Mouse (Mus musculus): ENCODE results near the gene Olfr721-ps1. TPM values are rescaled to one million over a fixed set of nuclear protein-coding genes. Genes with fewer than 3 reads are reported as not detected.

Olfr721-ps1 gene
- polyA plus RNA-seq, 1 experiment from 2014 or later: not detected

DNA sequence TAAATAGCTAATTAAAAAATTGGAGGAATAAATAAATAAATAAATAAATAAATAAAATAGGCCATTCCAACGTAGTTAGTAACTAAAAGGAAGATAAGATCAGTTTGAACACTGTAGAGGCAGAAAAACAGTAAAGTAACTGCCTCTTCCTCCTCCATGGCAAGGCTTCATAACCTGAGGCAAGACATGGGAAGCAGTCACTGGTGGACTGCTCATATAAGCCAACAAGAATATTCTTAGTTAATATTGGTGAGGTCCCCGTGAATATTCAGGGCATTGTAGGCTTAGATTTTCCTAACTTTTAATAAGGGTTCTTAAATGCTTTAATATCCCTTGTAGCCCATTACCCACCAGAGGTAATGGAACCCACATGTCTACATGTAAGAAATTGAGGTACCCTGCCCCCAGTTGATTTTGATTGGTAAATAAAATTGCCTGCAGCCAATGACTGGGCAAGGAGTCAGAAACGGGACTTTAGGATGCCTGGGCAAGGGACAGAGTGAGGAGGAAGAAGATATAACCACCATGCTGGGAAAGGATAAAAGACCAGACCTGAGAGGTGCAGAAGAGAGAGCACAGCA lies 35.1 kb downstream of the Olfr721-ps1 start:
- H3K9ac ChIP-seq: no peak overlapping the region
- WGBS: 82% methylated on average over 3 of the region's 3 CpGs

More for the DNA sequence above, 35.1 kb downstream of the Olfr721-ps1 start:
- H3K27ac ChIP-seq: no peak overlapping the region
- no peak overlapping the region for H3K4me3 ChIP-seq (replicated peaks; ENCODE audit: low read length)
- DNase-seq (ENCODE audit: low spot score): no peak
- no peaks in the 10 kb centered on the region for H3K9me3 ChIP-seq (ENCODE audit: control insufficient read depth, low read length)
- no peaks in the 10 kb centered on the region for H3K4me1 ChIP-seq (replicated peaks; ENCODE audit: control insufficient read depth, insufficient read depth, low read length)
- no peak for ATAC-seq (ENCODE audit: low FRiP score)
- H3K36me3 ChIP-seq (replicated peaks; ENCODE audit: control insufficient read depth, insufficient read depth): no peaks in the 10 kb centered on the region
- H3K27me3 ChIP-seq (ENCODE audit: control insufficient read depth, insufficient read depth, low read length): no peaks in the 10 kb centered on the region
- H3K4me2 ChIP-seq (replicated peaks): no peak overlapping the region

Other genes starting within 250 kb of the Olfr721-ps1 start
- gene Olfr720, start 214.5 kb upstream of the Olfr721-ps1 start, polyA plus RNA-seq (2014; fragmentation: Nextera tagmentation; extraction: Ambion mirVana): not detected in 2 replicates
- not detected in 2 replicates for gene Olfr31, start 78.5 kb upstream of the Olfr721-ps1 start, polyA plus RNA-seq (2014; fragmentation: Nextera tagmentation; extraction: Ambion mirVana)
- gene Il3ra, start 55.0 kb upstream of the Olfr721-ps1 start, polyA plus RNA-seq (2014; fragmentation: Nextera tagmentation; extraction: Ambion mirVana): 2.2 and 2.7 TPM in 2 replicates